Mouse (Mus musculus): ENCODE results near the gene Gm21983. TPM values are rescaled to one million over a fixed set of nuclear protein-coding genes. Genes with fewer than 3 reads are reported as not detected.

Gm21983 gene
- total RNA-seq, 2 experiments from 2014 or later = not detected

- no peak for DNase-seq (ENCODE audit: low spot score in 2 of 2)
- intact Hi-C loops (cut with DNase I) = loop anchor here (10.0 kb wide), 2 partner anchors 60 to 350 kb away; no protein-coding TSS in a partner anchor
These were observed 55.9 kb downstream of the Gm21983 start for GRCm38 (mm10) chr7:27124969-27125368.

GRCm38 (mm10) chr7:27124305-27124832, 56.5 kb downstream of the Gm21983 start:
- intact Hi-C loops (cut with DNase I) = loop anchor here (10.0 kb wide), 2 partner anchors 60 to 350 kb away; no protein-coding TSS in a partner anchor
- DNase-seq (ENCODE audit: low spot score in 2 of 2) = no peak

GRCm38 (mm10) chr7:27119676-27120075, 61.2 kb downstream of the Gm21983 start, which contains the start of gene Cyp2f2:
Cyp2f2 (plus strand) TSS chr7:27119909.
- DNase-seq (ENCODE audit: low spot score in 2 of 2) = no peak
- intact Hi-C loops (cut with DNase I) = loop anchor here (10.0 kb wide), 2 partner anchors 55 to 345 kb away; no protein-coding TSS in a partner anchor

Small RNAs within 50 kb of the gene (microRNA-seq; reads per million reads assigned to microRNA genes)
- gene Mir1191 (not detected), gene Mir3101 (0.76 reads per million)

Other genes starting within 250 kb of the Gm21983 start
- not detected for gene Cyp2a22, start 241.7 kb downstream of the Gm21983 start, total RNA-seq (2021)
- gene Cyp2a12, start 152.0 kb downstream of the Gm21983 start, total RNA-seq (2021) = not detected
- gene Cyp2f2, start 61.2 kb downstream of the Gm21983 start, total RNA-seq (2021) = not detected
- gene Cyp2t4, start 27.4 kb downstream of the Gm21983 start, total RNA-seq (2021) = not detected
- 10 to 100 TPM; 95.1 to 98.7 TPM for gene Egln2, start 14.3 kb downstream of the Gm21983 start, total RNA-seq (2021)
- 10 to 100 TPM; 91.5 to 96.5 TPM for gene Rab4b, start 2.2 kb downstream of the Gm21983 start, total RNA-seq (2021)
- gene Mia, start 71 bp upstream of the Gm21983 start, total RNA-seq (2021) = 1 to 10 TPM; 1.2 to 1.9 TPM
- gene BC024978, start 14.7 kb upstream of the Gm21983 start, total RNA-seq (2021) = 10 to 100 TPM; 20.6 TPM
- gene Snrpa, start 15.2 kb upstream of the Gm21983 start, total RNA-seq (2021) = 10 to 100 TPM; 78.4 to 80.5 TPM
- gene Itpkc, start 47.6 kb upstream of the Gm21983 start, total RNA-seq (2021) = 1 to 10 TPM; 8.0 TPM
- 10 to 100 TPM; 33.2 to 41.9 TPM for gene Coq8b, start 51.9 kb upstream of the Gm21983 start, total RNA-seq (2021)
- gene Numbl, start 77.3 kb upstream of the Gm21983 start, total RNA-seq (2021) = 100 to 1,000 TPM; 107 to 127 TPM
- 10 to 100 TPM; 36.3 to 50.7 TPM for gene Ltbp4, start 156.6 kb upstream of the Gm21983 start, total RNA-seq (2021)
- 10 to 100 TPM; 12.4 to 35.7 TPM for gene Shkbp1, start 174.9 kb upstream of the Gm21983 start, total RNA-seq (2021)
- not detected for gene Gm20479, start 176.3 kb upstream of the Gm21983 start, total RNA-seq (2021)